Mouse (Mus musculus): Measurements from ENCODE around the gene Rhebl1. TPM values are rescaled to one million over a fixed set of nuclear protein-coding genes. Genes with fewer than 3 reads are reported as not detected.

Gene Rhebl1
- total RNA-seq, 2 experiments from 2014 or later, result 4.7 to 7.7 TPM

- peak in 1 of 2 experiments; percentile 60 for DNase-seq (ENCODE audit: extremely low spot score in 1 of 2, low spot score in 1 of 2)
These were observed 17.0 kb downstream of the Rhebl1 start for GRCm38 (mm10) chr15:98877331-98877730.

GRCm38 (mm10) chr15:98871916-98872888 is 22.1 kb downstream of the Rhebl1 start:
- DNase-seq (ENCODE audit: extremely low spot score in 1 of 2, low spot score in 1 of 2), result peak; percentile 85 to 93

GRCm38 (mm10) chr15:98871070-98871915 is 23.0 kb downstream of the Rhebl1 start, which contains the start of gene Kmt2d:
TSS of gene Kmt2d (minus strand) at chr15:98871204.
- DNase-seq (ENCODE audit: extremely low spot score in 1 of 2, low spot score in 1 of 2), result no peak

- peak in 1 of 2 experiments; percentile 35 for DNase-seq (ENCODE audit: extremely low spot score in 1 of 2, low spot score in 1 of 2)
These were observed 23.9 kb downstream of the Rhebl1 start for GRCm38 (mm10) chr15:98870179-98871069.

GRCm38 (mm10) chr15:98869342-98870178 is 24.8 kb downstream of the Rhebl1 start:
- no peak for DNase-seq (ENCODE audit: extremely low spot score in 1 of 2, low spot score in 1 of 2)

GRCm38 (mm10) chr15:98868346-98869063 is 25.8 kb downstream of the Rhebl1 start:
- peak in 1 of 2 experiments; percentile 6 for DNase-seq (ENCODE audit: extremely low spot score in 1 of 2, low spot score in 1 of 2)

GRCm38 (mm10) chr15:98867321-98867720 is 27.0 kb downstream of the Rhebl1 start:
- DNase-seq (ENCODE audit: extremely low spot score in 1 of 2, low spot score in 1 of 2), result peak in 1 of 2 experiments; percentile 21

GRCm38 (mm10) chr15:98866501-98866900 is 27.8 kb downstream of the Rhebl1 start:
- DNase-seq (ENCODE audit: extremely low spot score in 1 of 2, low spot score in 1 of 2), result no peak

GRCm38 (mm10) chr15:98865771-98866170 is 28.6 kb downstream of the Rhebl1 start:
- peak in 1 of 2 experiments; percentile 6 for DNase-seq (ENCODE audit: extremely low spot score in 1 of 2, low spot score in 1 of 2)

GRCm38 (mm10) chr15:98864951-98865350 is 29.4 kb downstream of the Rhebl1 start:
- no peak for DNase-seq (ENCODE audit: extremely low spot score in 1 of 2, low spot score in 1 of 2)

GRCm38 (mm10) chr15:98863451-98863958 is 30.8 kb downstream of the Rhebl1 start:
- no peak for DNase-seq (ENCODE audit: extremely low spot score in 1 of 2, low spot score in 1 of 2)

GRCm38 (mm10) chr15:98861701-98862410 is 32.5 kb downstream of the Rhebl1 start:
- DNase-seq (ENCODE audit: extremely low spot score in 1 of 2, low spot score in 1 of 2), result no peak

GRCm38 (mm10) chr15:98860921-98861320 is 33.4 kb downstream of the Rhebl1 start:
- no peak for DNase-seq (ENCODE audit: extremely low spot score in 1 of 2, low spot score in 1 of 2)

GRCm38 (mm10) chr15:98859319-98860043 is 34.9 kb downstream of the Rhebl1 start:
- no peak for DNase-seq (ENCODE audit: extremely low spot score in 1 of 2, low spot score in 1 of 2)

- DNase-seq (ENCODE audit: extremely low spot score in 1 of 2, low spot score in 1 of 2), result no peak
These were observed 40.1 kb downstream of the Rhebl1 start for GRCm38 (mm10) chr15:98854214-98854613.

- no peak for DNase-seq (ENCODE audit: extremely low spot score in 1 of 2, low spot score in 1 of 2)
These were observed 41.0 kb downstream of the Rhebl1 start for GRCm38 (mm10) chr15:98853161-98853937.

Measured in layer of hippocampus, postnatal 25 days (tissue).